Mouse (Mus musculus): Measurements from ENCODE around the gene Sept5.

Sept5 gene

DNA sequence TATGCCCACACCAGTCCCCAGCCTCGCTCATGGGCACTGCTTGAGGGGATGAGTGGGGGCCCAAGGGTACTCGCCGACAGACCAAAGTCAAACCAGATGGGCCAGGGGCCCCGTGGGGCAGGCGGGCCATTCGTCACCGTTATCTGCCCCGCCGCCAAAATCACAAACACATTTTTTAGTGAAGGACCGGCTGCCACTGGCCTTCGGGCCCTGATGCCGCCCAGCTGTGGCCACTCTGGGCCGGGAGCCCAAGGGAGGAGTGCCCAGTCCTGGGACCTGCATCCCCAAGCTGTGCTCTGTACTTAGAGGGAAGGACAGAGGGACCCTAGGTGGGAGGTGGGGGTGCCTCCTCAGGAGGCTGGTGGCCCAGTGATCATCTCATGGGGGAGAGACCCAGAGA, 18.0 kb downstream of the Sept5 start:
- DNase-seq (ENCODE audit: low spot score) = no peak

DNA sequence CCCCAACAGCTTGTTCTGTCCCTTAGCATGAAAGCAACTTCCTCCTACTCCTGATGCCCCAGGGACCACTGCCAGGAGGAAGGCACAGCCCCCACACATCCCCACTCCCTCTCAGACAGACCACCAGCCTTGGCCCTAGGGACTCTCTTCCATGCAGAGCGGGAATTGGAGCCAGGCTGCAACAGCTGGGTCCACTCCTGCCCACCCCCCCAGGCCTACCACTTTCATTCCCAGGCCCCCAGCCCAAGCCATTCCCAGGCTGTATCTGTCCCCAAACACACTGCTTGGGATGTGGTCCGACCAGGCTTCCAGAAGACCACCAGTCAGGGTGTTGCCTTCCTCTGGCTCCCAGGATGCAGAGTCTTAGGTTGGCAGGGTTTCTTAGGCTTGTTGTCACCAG, 20.7 kb downstream of the Sept5 start:
- DNase-seq (ENCODE audit: low spot score) = no peak

DNA sequence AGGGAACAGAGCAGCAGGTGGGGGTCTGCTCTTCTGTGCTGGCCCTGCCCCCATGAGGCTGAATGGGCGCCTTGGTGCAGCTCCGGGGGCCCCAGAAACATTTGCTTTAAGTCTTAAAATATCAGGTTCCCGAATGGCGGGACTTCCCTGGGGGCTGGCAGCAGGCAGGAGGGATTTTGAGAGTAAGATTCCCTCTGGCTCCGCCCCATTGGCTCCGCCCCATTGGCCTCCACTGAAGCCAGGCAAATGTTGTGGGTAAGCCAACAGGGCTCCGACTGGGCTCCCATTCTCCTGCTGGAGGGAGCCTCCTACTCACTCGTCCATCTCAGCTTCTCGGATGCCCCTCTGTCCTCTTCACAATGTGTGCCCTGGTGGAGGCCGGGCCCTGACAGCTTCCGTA, 21.5 kb downstream of the Sept5 start:
- no peak for DNase-seq (ENCODE audit: low spot score)

- DNase-seq (ENCODE audit: low spot score) = no peak
These were observed 24.0 kb downstream of the Sept5 start for GRCm38 (mm10) chr16:18605705-18606104.

GRCm38 (mm10) chr16:18604267-18604701, 25.5 kb downstream of the Sept5 start:
- no peak for DNase-seq (ENCODE audit: low spot score)

DNA sequence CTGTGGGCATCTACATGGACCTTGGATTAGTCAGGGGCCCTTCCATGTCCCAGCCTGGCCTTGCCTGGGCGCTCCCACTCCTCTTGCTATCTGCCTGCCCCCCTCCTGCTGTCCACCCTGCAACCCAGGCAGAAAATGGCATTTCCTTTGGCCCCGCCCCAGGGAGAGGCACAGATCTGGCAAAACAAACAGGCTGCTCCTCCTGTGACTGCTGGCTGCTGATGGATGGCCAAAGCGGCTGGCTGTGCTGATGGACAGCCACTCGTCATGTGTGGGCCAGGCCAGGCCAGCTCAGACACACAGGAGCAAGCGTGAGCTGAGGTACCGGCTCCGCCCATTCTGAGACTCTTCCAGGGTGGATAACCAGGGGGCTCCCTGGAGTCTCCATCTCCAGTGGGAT, 28.3 kb downstream of the Sept5 start:
- DNase-seq (ENCODE audit: low spot score) = no peak

GRCm38 (mm10) chr16:18598006-18598405, 31.7 kb downstream of the Sept5 start:
- no peak for DNase-seq (ENCODE audit: low spot score)

- DNase-seq (ENCODE audit: low spot score) = no peak
These were observed 33.5 kb downstream of the Sept5 start for GRCm38 (mm10) chr16:18596255-18596654.

- no peak for DNase-seq (ENCODE audit: low spot score)
These were observed 35.8 kb downstream of the Sept5 start for GRCm38 (mm10) chr16:18593930-18594329.

DNA sequence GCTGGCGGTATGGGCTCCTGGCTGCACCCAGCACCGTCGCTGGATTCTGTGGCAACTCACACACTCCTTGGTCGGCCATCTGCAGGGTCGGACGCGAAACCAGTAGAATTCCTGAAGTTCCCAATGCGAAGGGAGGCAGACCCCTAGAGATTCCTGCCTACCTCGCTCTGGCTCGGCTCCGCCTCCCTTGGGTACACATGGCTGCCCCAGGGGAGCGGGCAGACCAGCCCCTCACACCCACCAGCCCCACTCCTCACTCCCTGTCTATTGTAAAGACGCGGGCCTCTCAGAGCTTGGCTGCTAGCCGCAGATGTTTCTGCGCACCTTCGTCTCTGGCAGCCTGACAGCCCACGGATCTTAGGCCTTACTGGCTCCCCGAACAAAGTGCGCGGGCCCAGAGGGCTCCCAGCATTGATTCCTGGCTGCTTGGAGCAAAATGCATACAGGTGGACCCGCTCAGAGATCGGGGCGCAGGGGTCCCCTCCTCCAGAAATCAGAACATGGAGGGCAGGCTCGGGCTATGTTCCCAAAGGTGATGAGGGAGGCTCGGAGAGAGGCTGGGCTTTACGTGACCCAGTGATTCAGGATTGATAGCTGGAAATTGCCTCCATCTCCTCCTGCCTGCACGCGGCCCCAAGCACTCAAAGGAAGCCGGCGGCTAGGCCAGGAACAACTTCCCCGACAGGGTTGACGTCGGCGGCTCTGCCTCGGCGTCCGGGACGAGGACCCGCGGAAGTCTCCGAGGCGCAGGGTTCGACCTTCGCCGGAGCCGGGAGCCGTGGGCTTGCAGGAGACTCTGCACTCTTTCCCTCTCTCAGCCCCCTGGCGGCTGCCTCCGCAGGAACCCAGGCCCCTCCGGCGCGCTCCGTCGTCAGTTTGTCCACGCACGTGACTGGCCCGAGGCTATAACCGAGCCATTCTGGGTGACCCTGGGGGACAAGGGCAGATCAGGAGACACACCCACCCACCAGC, 38.4 kb downstream of the Sept5 start:
- no peak for DNase-seq (ENCODE audit: low spot score)

- DNase-seq (ENCODE audit: low spot score) = no peak
These were observed 39.7 kb downstream of the Sept5 start, which contains the start of gene Tbx1 for GRCm38 (mm10) chr16:18589804-18590790. Tbx1 (minus strand) TSS chr16:18590671.

DNA sequence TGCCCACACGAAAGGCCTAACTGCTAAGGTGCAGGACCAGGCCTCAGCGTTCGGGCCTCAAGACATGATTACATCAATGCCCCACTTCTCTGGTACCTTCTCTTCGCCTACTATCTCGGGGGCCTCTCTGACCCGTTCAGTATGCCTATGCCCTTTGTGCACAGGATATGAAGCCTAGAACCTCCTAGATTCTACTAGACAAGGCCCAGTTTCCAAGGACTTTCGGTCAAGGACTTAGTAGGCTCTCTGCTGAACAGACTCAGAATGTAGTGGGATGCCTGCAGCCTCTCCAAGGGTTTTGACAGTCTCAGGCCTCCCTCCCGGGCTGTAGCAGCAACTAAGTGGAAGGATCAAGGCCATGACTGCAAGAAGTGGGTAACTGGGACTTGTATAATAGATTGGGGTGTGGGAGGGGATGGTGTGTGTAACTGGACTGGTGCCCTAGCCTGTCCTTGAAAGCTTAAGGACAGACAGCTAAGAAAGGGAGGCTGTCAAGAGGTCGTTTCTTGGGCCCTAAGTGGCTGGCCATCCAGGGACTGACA, 40.6 kb downstream of the Sept5 start:
- DNase-seq (ENCODE audit: low spot score) = no peak

DNA sequence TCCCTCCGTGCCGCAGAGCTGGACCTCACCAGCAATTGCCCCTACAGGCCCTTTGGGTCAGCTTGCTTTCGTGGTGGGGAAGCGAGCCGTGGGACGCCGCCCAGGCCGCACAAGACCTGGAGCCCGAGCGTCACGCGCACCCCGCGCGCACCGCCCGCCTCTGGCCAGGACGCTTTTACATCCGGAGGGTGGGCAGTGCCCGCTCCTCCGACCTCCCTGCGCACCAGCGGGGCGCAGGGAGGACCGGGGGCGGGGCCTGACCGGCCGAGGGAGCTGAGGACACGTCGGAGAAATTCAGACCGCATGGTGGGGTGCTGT, 41.1 kb downstream of the Sept5 start:
- no peak for DNase-seq (ENCODE audit: low spot score)

DNA sequence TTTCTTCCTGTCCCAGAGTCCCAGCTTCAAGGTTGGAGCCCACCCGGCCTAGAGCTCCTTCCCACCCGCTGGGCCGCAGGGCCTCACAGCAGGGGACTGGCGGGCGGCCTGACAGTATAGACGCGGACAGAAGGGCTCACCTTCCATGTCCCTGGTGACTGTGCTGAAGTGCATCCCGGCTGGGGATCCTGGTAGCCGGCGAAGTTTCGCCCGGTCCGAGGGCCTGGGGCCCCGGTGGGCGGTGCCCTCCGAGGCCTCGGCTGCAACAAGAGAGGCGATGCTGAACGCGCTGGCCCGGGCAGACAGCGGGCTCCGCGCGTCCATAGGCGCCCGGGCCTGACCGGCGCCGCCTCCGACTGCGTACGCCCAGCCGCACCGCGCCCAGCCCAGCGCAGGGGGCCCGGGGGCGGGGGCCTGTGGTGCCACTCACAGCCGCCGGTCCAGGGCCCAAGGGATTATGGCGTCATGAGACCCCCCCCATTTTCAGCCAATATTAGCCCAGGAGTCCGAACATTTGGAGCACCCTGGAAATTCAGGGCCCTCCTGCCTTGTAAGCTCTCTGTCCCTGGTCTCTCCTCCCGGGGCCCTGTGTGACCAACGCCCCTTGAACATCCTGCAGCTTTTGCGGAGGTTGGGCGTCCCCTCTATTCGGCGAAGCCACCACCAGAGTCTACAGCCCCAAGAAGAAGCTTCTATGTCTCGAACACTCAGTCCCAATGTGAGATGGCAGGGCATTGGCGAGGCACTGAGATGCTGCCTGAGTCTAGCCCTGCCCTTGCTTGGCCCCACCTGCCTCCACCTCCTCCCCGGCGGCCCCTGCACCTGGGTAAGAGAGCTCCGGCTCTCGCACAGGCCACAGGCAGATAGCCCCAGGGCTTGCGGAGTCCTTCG, 41.7 kb downstream of the Sept5 start:
- no peak for DNase-seq (ENCODE audit: low spot score)

DNA sequence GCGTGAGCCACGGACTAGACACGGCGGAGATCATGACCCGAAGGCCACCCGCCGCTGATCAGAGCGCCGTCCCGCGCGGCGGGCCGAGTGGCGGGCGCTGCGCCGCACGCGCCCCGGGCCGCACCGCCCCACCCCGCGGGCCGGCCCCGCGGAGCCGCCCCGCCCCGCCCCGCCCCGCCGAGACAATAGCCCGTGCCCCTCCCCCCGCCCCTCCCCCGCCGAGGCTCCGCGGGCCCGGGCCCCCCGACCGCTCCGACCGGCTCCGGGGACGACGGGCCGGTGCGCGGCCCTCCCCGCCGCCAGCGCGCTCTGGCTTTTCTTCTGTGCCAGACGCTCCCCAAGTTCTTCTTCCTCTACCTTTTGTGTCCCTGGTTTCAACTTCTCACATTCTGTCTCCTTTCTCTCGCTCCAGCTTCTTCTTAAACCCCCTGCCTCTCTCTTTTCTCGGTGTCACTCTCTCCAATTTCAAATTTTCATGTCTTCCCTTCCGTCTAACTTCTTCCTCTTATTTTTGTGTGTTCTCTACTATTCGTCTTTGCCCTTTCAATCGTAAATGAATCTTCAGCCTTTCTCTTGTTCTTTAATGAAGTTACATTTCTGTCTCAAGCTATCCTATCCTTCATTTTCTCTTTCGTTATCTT, 42.7 kb downstream of the Sept5 start:
- DNase-seq (ENCODE audit: low spot score) = no peak

DNA sequence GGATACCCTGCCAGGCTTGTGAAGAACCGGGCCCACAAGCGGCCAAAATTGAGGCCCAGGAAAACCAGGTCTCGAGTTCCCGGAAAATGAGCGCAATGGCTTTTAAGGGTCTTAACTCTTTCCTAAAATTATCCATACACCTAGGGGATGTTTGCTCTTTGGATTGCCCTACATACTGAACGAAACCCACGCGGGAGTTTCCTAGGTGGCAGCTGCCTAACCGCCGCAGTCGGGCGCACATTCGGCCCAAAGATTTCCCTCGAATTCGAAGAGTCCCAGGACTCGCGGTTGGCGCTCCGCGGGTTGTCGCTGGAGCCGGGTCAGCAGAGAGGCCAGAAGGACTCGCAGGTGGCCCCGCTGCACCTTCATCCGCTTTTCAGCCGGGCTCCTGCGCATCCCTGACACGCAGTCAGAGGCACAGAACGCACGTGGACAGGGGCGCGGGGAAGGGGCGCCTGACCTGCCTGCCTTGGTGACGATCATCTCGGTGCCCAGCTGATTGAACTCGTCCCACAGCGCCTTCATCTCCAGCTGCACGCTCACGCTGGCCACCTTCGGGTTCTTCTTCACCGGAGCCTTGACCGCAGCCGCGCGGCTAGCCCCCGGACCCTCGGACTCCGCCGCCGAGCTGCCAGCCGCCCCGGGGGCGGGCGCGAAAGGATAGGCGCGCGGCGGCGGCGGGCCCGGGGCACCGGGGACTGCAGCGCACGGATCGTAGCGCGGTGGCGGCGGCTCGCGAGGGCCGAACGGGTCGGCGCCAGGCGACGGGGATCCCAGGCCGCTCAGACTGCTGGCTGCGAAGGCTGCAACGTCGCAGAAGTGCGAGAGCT, 43.5 kb downstream of the Sept5 start:
- DNase-seq (ENCODE audit: low spot score) = no peak

DNA sequence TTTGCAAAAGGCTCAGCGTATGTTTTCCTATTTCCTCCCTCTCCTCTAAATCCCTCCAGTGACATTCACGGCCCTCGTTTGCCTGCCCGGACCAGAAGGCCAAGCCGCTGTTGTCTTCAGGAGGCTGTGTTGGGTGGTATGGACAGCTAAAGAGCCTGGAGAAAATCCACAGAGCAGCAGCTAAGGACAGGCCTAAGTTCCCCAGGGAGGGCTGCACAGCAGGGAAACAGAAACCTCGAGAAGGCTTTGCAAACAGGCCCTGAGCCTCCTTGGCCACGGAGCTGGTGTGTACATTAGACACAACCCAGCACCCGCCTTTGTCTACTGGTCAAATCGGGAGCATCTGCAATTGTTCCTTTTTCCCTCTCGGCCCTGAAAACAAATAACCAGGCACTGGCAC, 44.1 kb downstream of the Sept5 start:
- DNase-seq (ENCODE audit: low spot score) = no peak

DNA sequence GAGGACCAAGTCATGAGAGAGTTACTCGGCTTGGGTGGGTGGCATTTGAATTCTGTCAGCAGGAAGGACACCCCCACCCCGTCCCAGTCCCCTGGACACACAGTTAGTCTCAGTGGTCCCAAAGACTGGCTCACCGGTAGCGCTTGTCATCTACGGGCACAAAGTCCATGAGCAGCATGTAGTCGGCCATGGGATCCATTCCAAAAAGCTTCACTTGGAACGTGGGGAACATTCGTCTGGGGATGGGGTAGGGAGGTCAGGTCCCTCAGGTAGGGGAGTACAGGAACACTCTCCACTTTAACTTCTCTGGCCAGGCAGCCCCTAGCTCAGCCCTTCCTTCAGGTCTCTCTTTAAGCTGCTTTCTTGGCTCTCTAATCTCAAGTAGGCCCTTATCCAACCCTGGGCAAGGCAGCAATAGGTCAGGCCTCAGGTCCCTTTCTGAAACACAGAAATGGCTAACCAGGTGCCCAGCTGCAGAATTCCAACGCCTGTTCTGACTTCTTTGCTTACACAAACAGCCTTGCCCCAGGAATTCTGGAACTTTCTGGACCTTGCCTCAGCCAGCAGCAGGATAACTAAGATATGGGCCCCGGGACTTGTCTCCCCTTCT, 44.7 kb downstream of the Sept5 start:
- no peak for DNase-seq (ENCODE audit: low spot score)

- no peak for DNase-seq (ENCODE audit: low spot score)
These were observed 45.9 kb downstream of the Sept5 start for GRCm38 (mm10) chr16:18583673-18584357.
